Mouse (Mus musculus) bone marrow, adult 2 months (tissue): ENCODE results near the gene Vps52.

Experiments
- CTCF ChIP-seq: fragments of 200-500 bp; IDR thresholded peaks from 2 replicates; pipeline ENCODE4 v1.5.1; 2011; ENCODE audit warnings: low read length, control low read depth; ENCODE audit not compliant: control insufficient read depth, insufficient read depth
- POLR2A ChIP-seq: fragments of 200-500 bp; IDR thresholded peaks from 2 replicates; pipeline ENCODE4 v1.6.1; 2011; ENCODE audit warnings: low read depth, mild to moderate bottlenecking, control low read depth, low read length, borderline replicate concordance; ENCODE audit not compliant: control insufficient read depth

- peak; percentile 56; the same call in 1 of the 2 replicates for TF ChIP-seq POLR2A
- peak; percentile 37 for TF ChIP-seq CTCF
Measured at GRCm38 (mm10) chr17:33919351-33920281, 36.0 kb upstream of the Vps52 start.
